Mouse (Mus musculus): ENCODE measurements around the gene Tmem8b.

Tmem8b gene

GRCm38 (mm10) chr4:43668782-43669427 lies at the start of gene Tmem8b, which contains the start of gene Fam221b:
TSS of gene Tmem8b (plus strand) at chr4:43668971.
TSS of gene Fam221b (minus strand) at chr4:43669145.
- DNase-seq, result peak; percentile 75 to 90

GRCm38 (mm10) chr4:43620146-43620778 lies 48.5 kb upstream of the Tmem8b start:
- no peak for DNase-seq

- no peak for DNase-seq
Observed at GRCm38 (mm10) chr4:43629106-43629817, 39.5 kb upstream of the Tmem8b start.

DNA sequence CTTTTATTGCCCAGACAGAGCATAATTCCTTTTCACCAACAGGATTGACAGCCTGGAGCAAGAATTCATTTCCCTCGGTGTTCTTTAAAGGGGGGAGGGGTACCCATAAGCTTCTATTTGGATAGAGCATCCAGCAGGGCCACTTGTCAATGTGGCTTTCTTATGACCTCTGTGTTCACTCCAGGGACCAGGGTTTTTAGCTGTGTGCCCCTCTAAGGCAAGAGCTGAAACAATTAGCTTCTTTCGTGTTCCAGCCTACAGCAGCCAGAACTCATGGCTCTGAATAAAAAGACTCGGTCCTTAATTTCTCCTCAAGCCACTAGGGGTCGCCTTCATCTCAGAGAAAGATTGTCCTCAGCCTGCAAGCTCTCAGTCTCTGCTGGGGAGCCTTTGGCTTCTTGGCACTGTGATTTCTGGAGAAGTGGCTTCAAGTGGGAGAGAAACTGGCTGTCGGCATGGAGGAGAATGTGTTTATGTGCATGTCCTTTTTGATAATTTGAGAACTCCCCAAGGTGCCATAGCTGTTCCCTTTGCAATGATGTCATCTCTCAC lies 38.7 kb upstream of the Tmem8b start:
- peak in 1 of 2 experiments; percentile 67 for DNase-seq

GRCm38 (mm10) chr4:43630671-43631045 lies 38.1 kb upstream of the Tmem8b start:
- DNase-seq, result no peak

- DNase-seq, result no peak
Observed at GRCm38 (mm10) chr4:43631046-43631955, 37.5 kb upstream of the Tmem8b start, which contains the start of gene Npr2. TSS of gene Npr2 (plus strand) at chr4:43631935.

DNA sequence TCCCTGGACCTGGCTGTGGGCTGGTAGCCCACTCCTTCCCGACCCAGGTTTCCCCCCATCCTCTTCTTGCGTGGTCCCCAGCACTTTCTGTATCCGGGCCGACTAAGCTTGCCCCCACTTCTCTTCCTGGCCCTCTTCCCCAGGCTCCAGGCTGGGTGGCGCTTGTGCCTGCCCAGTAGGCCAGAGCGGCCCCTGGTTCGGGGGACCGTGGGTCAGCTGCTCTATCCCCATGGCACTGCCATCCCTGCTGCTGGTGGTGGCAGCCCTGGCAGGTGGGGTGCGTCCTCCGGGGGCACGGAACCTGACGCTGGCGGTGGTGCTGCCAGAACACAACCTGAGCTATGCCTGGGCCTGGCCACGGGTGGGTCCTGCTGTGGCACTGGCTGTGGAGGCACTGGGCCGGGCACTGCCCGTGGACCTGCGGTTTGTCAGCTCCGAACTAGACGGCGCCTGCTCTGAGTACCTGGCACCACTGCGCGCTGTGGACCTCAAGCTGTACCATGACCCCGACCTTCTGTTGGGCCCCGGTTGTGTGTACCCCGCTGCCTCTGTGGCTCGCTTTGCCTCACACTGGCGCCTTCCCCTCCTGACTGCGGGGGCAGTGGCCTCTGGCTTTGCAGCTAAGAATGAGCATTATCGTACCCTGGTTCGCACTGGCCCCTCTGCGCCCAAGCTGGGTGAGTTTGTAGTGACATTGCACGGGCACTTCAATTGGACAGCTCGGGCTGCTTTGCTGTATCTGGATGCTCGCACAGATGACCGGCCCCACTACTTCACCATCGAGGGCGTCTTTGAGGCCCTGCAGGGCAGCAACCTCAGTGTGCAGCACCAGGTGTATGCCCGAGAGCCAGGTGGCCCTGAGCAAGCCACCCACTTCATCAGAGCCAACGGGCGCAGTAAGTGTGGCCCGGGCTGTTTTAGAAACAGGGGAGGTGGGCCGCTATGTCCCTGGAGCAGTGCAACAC lies 36.5 kb upstream of the Tmem8b start:
- no peak for DNase-seq

GRCm38 (mm10) chr4:43633296-43633695 lies 35.5 kb upstream of the Tmem8b start:
- DNase-seq, result no peak

- DNase-seq, result no peak
Observed at GRCm38 (mm10) chr4:43633736-43634135, 35.0 kb upstream of the Tmem8b start.

DNA sequence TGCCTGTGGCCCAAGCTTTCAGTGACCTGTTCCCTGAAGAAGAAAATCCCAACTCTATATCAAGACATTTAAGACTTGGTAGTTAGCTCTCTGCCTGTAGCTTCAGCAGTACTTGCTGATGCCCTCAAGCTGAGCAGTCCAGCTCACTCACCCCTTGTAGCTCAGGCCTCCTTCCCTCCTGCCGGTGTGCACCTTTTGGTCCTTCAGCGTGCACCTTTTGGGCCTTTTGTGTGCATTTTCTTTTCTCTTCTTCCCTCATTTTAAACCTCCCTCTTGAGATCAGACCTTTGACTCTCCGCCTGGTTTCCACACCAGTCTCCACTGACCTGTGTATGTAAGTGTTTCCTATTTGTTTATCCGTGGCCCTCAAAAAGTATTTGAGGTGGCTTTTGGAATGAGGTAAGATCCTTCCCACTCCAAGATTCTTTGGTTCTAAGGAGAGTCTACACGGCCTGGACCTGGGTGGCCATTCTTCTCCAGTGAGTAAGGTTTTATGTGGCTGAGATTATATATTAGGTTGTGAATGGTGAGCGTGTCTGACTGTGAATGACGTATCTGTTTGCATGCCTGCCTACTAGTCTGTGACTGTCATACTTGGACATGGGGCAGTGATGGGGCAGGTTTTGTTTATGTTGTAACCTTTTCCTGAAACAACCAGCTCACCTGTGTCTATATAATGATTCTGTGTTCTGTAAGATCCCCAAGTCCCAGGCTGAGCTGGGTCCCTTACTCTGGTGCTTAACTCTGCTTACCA lies 34.0 kb upstream of the Tmem8b start:
- no peak for DNase-seq

DNA sequence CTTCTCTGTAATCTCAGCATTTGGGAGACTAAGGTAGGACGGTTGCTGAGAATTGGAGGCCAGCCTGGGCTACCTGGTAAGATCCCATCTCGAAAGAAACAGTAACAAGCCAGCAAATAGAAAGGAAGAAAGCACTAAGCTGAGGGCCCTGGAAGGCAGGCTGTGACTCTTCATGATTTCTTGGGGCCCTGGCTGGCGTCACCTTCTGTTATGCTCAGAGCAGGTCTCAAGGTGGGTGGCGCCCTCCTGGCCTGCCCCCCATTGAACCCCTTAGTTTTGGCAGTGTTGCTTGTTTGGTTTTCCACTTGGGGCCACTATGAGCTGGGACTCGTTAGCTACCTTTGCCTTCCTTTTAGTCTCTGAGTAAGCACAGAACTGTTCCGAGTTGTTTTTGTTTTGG lies 32.0 kb upstream of the Tmem8b start:
- no peak for DNase-seq

DNA sequence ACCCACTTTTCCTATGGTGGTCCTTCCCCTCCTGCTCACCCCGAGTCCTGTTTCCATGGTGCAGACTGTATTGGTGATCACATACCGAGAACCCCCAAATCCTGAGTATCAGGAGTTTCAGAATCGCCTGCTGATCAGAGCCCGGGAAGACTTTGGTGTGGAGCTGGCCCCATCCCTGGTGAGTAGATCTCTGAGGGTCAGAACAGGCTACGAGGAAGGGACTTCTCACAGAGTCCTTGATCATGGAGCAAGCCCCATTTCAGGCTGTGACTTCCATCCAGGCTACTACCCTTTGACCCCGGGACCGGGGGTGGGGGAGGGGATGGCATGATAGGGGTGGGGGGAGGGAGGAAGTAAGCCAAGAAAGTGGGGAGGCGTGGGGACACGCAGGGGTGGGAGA lies 28.7 kb upstream of the Tmem8b start:
- no peak for DNase-seq

- no peak for DNase-seq
Observed at GRCm38 (mm10) chr4:43640491-43640890, 28.3 kb upstream of the Tmem8b start.

DNA sequence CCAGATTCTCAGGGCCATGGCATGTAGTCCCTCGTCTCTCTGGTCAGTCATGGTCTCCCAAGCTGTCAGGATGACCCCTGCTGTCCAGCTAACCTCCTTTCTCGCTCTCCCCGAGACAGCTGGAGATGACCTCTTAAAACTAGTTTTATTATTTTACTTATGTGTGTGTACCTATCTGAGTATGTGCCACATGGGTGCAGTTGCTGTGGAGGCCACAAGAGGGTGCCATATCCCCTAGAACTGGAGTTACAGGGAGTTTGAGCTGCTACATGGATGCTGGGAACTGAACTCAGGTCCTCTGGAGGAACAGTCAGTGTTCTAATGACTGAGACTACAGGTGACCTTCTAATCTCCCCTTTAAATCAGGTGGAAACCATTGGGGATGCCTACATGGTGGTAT lies 19.0 kb upstream of the Tmem8b start:
- DNase-seq, result no peak

DNA sequence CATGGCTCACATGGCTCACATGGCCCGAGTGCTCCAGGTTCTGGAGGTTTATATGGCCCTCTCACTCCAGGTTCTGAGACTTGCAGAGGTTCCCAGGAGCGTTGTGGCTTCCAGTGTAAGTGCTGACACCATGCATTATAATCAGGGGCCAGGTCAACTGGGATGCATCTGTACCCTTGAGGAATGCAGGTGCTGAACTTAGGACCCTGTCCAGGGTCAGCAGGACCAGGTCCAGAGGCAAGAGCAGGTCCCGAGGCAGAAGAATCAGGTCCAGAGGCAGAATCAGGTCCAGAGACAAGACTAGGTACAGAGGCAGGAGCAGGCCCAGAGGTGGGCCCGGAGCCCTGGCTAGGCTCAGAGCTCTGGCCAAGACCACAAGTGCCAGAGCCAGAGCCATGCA lies 16.0 kb upstream of the Tmem8b start:
- DNase-seq, result no peak

DNA sequence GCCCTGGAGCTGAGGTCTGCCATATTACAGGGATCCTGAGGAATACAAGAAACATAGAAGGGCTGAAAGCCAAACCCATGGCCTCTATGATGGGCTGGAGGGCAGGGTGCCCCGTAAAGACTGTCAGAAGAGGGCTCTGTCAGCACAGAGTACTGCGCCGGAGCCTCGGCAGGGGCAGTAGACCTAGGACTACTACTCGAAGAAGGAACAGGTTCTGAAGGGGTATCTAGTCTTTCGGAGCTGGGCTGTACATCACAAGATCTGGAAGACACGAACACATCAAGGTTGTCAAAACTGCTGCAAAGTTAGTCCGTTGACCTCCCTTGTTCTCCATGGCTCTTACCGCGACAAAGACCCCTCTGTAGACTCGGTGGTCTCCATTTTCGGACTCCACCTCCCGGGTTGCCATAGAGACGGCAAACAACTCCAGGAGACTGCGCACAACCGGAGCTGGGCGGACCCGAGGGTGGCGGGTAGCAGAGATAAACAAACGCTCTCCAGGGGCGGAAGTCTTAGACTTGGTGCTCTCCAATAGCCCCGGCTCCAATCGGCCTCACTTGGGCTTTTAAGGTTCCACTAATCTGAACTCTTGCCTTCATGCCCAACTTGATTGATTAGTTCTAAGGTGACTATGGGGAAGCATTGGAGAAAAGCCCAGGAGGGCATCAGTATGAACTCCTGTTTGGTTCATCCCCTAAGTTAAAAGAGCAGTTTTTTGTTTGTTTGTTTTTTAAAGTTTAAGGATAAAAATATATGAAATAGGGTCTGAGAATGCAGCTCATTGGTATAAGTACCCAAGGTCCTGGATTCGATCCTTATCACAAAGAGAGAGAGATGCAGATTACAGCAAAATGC lies 15.4 kb upstream of the Tmem8b start, which contains the start of gene Spag8:
Gene Spag8 (minus strand): TSS at position 434 of the 855 bp plus-strand sequence.
- DNase-seq, result no peak

DNA sequence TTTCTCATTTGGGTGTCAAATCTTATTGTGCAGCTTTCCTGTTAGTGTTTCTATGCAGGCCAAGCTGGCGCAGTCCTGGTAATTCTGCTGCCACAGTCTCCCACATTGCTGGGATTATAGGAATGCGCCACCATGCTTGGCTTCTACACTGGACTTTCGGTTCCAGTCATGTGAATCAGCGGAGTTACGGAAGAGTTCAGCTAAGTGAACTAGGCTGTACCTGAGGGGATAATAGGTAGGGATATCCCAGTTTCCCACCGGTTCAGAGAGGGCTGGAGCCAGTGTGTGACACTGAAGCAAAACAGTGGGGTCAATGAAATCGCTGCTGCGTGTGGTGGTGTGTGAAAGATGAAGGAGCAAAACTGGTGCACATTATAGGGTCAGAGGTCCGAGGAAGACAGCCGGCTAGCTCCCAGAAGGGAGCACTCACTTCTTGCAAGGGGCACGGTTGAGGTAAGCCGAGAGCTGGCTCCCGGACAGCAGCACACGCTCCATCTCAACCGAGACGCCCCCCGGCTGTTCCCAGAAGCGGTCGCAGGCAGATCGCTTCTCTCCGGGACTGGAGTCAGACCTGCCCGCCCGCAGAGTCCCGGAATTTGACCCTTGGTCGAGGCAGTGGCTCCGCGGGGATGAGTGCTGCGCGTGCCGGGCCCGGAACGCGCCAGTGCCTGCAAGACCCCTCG lies 13.0 kb upstream of the Tmem8b start:
- no peak for DNase-seq

- DNase-seq, result peak; percentile 86 to 87
Observed at GRCm38 (mm10) chr4:43656339-43657109, 12.2 kb upstream of the Tmem8b start, which contains the start of gene Hint2. TSS of gene Hint2 (minus strand) at chr4:43656466.
